Mouse (Mus musculus) cerebellum, adult 2 months (tissue): ENCODE results near the gene Phc2. TPM values are rescaled to one million over a fixed set of nuclear protein-coding genes. Genes with fewer than 3 reads are reported as not detected.
A peak's percentile ranks its signal among the peaks of the same experiment; 100 is the strongest.

ENCODE experiments used
- DNase-seq, 2 experiments: peaks; one replicate each; pipeline ENCODE4 v3.0.0; 2021
- H3K27ac ChIP-seq: fragments of 200-500 bp; 2 replicates; pipeline ENCODE4 v1.5.1; 2012; ENCODE audit warnings: low read length, control low read depth, inconsistent platforms; ENCODE audit not compliant: insufficient read depth
- H3K27me3 ChIP-seq: fragments of 200-500 bp; 2 replicates; pipeline ENCODE4 v1.6.1; 2012; ENCODE audit warnings: inconsistent platforms, mild to moderate bottlenecking, low read length, moderate library complexity; ENCODE audit not compliant: control insufficient read depth, insufficient read depth
- H3K4me1 ChIP-seq: fragments of 200-500 bp; 2 replicates; pipeline ENCODE4 v1.6.1; 2011; ENCODE audit warnings: low read length; ENCODE audit not compliant: control insufficient read depth, insufficient read depth
- H3K4me3 ChIP-seq: fragments of 200-500 bp; replicated peaks from 2 replicates; pipeline ENCODE3; 2011; ENCODE audit warnings: mild to moderate bottlenecking, low read depth, low read length, control low read depth; ENCODE audit not compliant: insufficient read depth
- CTCF ChIP-seq: fragments of 200-500 bp; IDR thresholded peaks from 2 replicates; pipeline ENCODE4 v1.5.1; 2011; ENCODE audit warnings: low read depth, mild to moderate bottlenecking, control low read depth, low read length, moderate library complexity, borderline replicate concordance; ENCODE audit not compliant: insufficient read depth
- POLR2A ChIP-seq: fragments of 200-500 bp; IDR thresholded peaks from 2 replicates; pipeline ENCODE4 v1.6.1; 2011; ENCODE audit warnings: low read length, control low read depth, borderline replicate concordance; ENCODE audit not compliant: insufficient read depth
- WGBS: fragments of 180-500 bp; shearing (Covaris S2); methylation state at CpG from one replicate; pipeline ENCODE4 v1.1.7; 2018; 5-methylcytosine and 5-hydroxymethylcytosine counted together
- polyA plus RNA-seq: library from polyadenylated mRNA; depleted of rRNA; stranded (reverse); fragments of >200 nt; gene quantifications from 2 replicates; pipeline ENCODE4 v1.2.3, GENCODE M21; 2012

The Phc2 gene
- polyA plus RNA-seq, 1 experiment, result 133 TPM

- no peak overlapping the region for H3K27ac ChIP-seq
Measured at GRCm38 (mm10) chr4:128710286-128710685, 55.8 kb downstream of the Phc2 start.

DNA sequence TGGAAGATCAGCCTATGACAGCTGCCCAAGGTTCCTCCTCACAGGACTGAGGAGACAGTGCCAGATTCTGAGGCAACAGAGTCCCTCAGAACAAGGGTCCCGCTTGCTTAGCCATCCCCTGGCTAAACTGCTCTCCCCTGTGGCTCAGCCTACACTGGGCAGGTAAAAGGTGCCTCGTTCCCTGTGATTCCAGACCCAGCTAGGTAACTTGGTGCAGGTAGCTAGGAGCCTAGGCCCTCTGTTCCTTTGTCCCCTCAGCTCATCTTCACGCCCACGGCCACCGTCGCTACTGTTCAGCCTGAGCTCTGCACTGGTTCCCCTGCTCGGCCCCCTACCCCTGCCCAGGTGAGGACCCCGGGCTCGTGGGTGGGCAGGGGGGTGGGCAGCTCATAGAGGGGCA lies 56.3 kb downstream of the Phc2 start:
- no peaks in the 10 kb centered on the region for H3K27me3 ChIP-seq
- H3K4me1 ChIP-seq, result peaks cover 43% of the 10 kb centered on the region
- TF ChIP-seq POLR2A (no peak), CTCF (no peak)
- 39% methylated on average over 9 of the region's 9 CpGs for WGBS
- H3K4me3 ChIP-seq, result no peak overlapping the region
- no peak overlapping the region for H3K27ac ChIP-seq
- peak in 1 of 2 experiments; percentile 55 for DNase-seq

More at GRCm38 (mm10) chr4:128710286-128710685, 55.8 kb downstream of the Phc2 start:
- WGBS, result 26% methylated on average over 6 of the region's 6 CpGs
- H3K27me3 ChIP-seq, result no peaks in the 10 kb centered on the region
- H3K4me3 ChIP-seq, result no peak overlapping the region
- H3K4me1 ChIP-seq, result peaks cover 39% of the 10 kb centered on the region
- peak; percentile 63 to 64 for DNase-seq
- TF ChIP-seq POLR2A (no peak), CTCF (no peak)

- no peaks in the 10 kb centered on the region for H3K27me3 ChIP-seq
- peak; percentile 95 to 97 for DNase-seq
- 4% methylated on average over 24 of the region's 24 CpGs for WGBS
- H3K4me1 ChIP-seq, result peaks cover 50% of the 10 kb centered on the region
- H3K27ac ChIP-seq, result peak overlapping the region; percentile 13; the same call in 1 of the 2 replicates
- TF ChIP-seq CTCF (peak; percentile 100), POLR2A (no peak)
- H3K4me3 ChIP-seq, result peak overlapping the region; percentile 6
Measured at GRCm38 (mm10) chr4:128711455-128712135, 57.1 kb downstream of the Phc2 start.

GRCm38 (mm10) chr4:128712136-128712655 lies 57.7 kb downstream of the Phc2 start:
- TF ChIP-seq CTCF (0 out of 2 replicates have a peak, but pooled peaks have one; percentile 3), POLR2A (no peak)
- no peaks in the 10 kb centered on the region for H3K27me3 ChIP-seq
- 22% methylated on average over 13 of the region's 13 CpGs for WGBS
- DNase-seq, result peak; percentile 54 to 63
- H3K27ac ChIP-seq, result peak overlapping the region; percentile 13; the same call in 1 of the 2 replicates
- H3K4me3 ChIP-seq, result no peak overlapping the region
- H3K4me1 ChIP-seq, result peaks cover 50% of the 10 kb centered on the region

- Histone ChIP-seq H3K4me3 (no peak overlapping the region), H3K27me3 (no peaks in the 10 kb centered on the region), H3K27ac (no peak overlapping the region), H3K4me1 (peaks cover 53% of the 10 kb centered on the region)
- DNase-seq, result no peak
- TF ChIP-seq CTCF (no peak), POLR2A (no peak)
- 90% methylated on average over 6 of the region's 6 CpGs for WGBS
Measured at GRCm38 (mm10) chr4:128712941-128713340, 58.4 kb downstream of the Phc2 start.

DNA sequence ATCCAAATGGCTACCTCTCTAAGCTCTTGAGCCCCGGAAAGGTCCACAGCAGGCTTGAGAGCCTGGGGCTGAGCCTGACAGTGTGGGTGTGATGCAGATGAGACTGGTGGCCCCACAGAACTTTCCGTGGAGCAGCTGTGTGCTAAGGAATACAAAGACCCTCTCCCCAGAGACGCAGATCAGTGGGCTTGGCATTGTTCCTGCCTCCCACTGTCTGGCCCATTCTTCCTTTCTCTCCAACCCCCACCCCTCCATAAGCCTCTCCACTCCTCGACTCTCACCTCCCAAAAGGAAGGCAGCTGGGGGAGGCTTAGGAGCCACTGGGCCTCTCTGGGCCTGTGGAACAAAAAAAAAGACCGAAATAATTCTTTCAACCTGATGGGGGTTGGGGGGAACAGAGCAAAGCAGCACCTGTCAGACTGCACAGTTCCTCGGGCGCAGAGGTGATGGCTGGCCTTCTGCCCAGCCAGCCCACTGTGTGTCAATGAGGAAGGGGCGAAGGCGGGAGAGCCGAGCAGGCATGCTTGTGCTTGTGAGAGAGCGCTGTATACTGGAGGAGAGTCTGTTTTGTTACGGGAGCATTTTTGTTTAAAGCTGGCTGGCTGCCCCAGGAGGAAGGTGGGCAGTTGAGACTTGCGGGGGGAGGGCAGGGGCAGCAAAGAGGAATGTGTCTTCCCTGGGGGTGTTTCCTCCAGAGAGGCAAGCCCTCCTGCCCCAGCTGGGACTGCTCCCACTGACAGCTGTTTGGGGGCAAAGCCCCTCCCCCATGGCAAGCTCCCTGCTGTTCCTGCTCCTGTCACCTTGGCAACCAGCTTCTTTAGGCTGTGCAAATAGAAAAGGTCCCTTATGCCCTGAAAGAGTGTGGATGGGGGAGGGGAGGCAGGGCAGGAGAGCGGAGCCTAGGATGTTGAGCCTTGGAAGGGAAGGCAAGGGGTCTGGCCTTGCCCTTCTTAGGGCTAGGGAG lies 61.0 kb downstream of the Phc2 start:
- Histone ChIP-seq H3K27me3 (no peaks in the 10 kb centered on the region), H3K4me3 (no peak overlapping the region), H3K27ac (peak overlapping the region; percentile 81), H3K4me1 (peaks cover 52% of the 10 kb centered on the region)
- 17% methylated on average over 14 of the region's 14 CpGs for WGBS
- DNase-seq, result peak; percentile 74 to 75
- TF ChIP-seq CTCF (no peak), POLR2A (no peak)

DNA sequence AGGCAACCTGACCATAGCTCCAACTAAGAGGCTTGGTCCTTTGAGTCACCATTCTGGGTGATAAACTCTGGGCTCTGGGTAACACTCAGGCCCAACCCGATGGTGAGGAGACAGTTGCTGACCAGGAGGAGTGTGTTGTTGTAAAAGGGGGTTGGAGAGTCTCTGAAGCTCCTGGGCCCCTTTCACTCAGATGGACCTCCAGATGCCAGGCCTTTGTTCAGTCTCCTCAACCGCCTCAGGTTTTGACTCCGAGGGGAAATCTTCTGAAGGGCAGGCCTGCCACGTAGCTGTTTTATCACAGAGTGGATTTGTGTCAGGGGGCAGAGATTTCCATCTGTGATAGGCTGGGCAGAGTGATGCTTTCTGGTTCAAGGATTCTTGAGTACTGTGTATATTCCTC lies 61.8 kb downstream of the Phc2 start:
- Histone ChIP-seq H3K27ac (peak overlapping the region; percentile 53; the same call in 1 of the 2 replicates), H3K4me1 (peaks cover 52% of the 10 kb centered on the region), H3K4me3 (no peak overlapping the region), H3K27me3 (no peaks in the 10 kb centered on the region)
- 55% methylated on average over 4 of the region's 4 CpGs for WGBS
- no peak for TF ChIP-seq POLR2A
- TF ChIP-seq CTCF, result no peak
- DNase-seq, result no peak

GRCm38 (mm10) chr4:128716731-128717130 lies 62.2 kb downstream of the Phc2 start:
- WGBS, result 77% methylated on average over 9 of the region's 9 CpGs
- DNase-seq, result no peak
- Histone ChIP-seq H3K4me1 (peaks cover 57% of the 10 kb centered on the region), H3K4me3 (no peak overlapping the region), H3K27ac (no peak overlapping the region), H3K27me3 (no peaks in the 10 kb centered on the region)
- TF ChIP-seq CTCF (no peak), POLR2A (no peak)
